Mouse (Mus musculus) testis, adult 2 months (tissue): ENCODE data around the gene Shc4.

Experiments
- CTCF ChIP-seq: fragments of 200-500 bp; IDR thresholded peaks from 2 replicates; pipeline ENCODE4 v1.5.1; 2012; ENCODE audit warnings: low read depth, mild to moderate bottlenecking, inconsistent platforms, low read length, moderate library complexity; ENCODE audit not compliant: control insufficient read depth, insufficient read depth, insufficient replicate concordance
- POLR2A ChIP-seq: fragments of 200-500 bp; IDR thresholded peaks from 2 replicates; pipeline ENCODE4 v1.6.1; 2012; ENCODE audit warnings: low read depth, mild to moderate bottlenecking, inconsistent platforms, low read length, moderate library complexity; ENCODE audit not compliant: control insufficient read depth

DNA sequence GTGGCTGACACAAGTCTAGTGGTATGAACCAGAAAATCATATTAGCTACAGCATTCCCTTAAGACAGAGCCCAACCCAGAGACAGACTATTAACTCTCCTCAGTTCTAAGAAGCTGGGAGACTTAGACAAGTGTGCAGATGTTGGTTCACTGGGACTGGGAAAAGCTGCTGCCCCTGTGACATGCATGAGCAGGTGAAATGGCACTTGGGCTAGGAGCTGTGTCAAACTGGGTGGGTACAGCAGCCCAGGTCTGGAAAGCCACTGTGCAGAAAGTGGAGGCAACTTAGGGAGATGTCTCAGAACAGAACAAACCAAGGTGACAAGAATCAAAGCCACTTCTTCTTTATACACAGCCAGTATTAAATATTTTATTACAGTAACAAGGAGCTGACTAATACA lies 10.8 kb upstream of the Shc4 start:
- no peak for TF ChIP-seq CTCF
- TF ChIP-seq POLR2A: no peak
